21 mouse cellular contexts compared by ENCODE assay signal in the genomic region with DNA sequence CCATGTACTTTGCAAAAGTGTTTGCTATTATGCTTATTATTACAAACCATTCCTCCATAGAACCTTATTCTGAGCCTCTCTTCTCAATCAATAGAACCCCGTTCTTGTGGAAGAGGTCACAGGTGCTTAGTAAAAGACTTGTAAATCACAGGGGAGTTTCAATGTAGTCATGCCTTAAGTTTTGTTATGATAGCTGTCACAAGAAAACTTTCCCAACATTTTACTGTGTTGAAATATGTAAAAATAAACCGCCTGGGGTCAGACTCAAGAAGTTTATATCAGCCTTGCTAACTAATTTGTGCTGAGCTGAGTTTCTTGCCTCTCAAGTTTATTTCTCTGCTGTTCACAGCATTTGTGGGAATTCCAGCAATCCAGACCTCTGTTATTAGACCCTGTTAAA.
"Had no signal": no experiment of that assay in that cellular context is flagged by ENCODE, and none has a peak within 500 bp of the region (broad histone marks: within the 10 kb centered on the region; RNA-seq: fewer than 3 reads in every experiment).

No protein-coding gene starts in this region.

- H3K4me3 ChIP-seq: heart, embryonic 10.5 days; heart, embryonic 12.5 days; hindbrain, embryonic 12.5 days; intestine, embryonic 15.5 days; limb, embryonic 13.5 days; limb, embryonic 15.5 days; liver, embryonic 12.5 days had no signal

- H3K27ac ChIP-seq: hindbrain, embryonic 12.5 days; hindbrain, embryonic 14.5 days; intestine, embryonic 15.5 days; limb, embryonic 13.5 days; limb, embryonic 15.5 days; liver, embryonic 12.5 days; liver, embryonic 14.5 days had no signal

- H3K9me3 ChIP-seq: heart, embryonic 10.5 days; heart, embryonic 12.5 days; hindbrain, embryonic 12.5 days; intestine, embryonic 15.5 days; limb, embryonic 13.5 days; limb, embryonic 15.5 days; liver, embryonic 12.5 days had no signal

- DNase-seq: gastrocnemius, postnatal 14 days; gastrocnemius, postnatal 36 days; heart, postnatal 10 days; heart, postnatal 36 days; kidney, adult 18-20 months; kidney, adult 8-10 months; kidney, postnatal 10 days; kidney, postnatal 25 days; kidney, postnatal 4 days; layer of hippocampus, adult 9-11 months; layer of hippocampus, postnatal 36 days; left cerebral cortex, postnatal 4 days had no signal

- H3K36me3 ChIP-seq: heart, embryonic 10.5 days; heart, embryonic 12.5 days; hindbrain, embryonic 12.5 days; intestine, embryonic 15.5 days; limb, embryonic 13.5 days; limb, embryonic 15.5 days; liver, embryonic 12.5 days had no signal

- H3K27me3 ChIP-seq: heart, embryonic 12.5 days; hindbrain, embryonic 12.5 days; intestine, embryonic 15.5 days; limb, embryonic 13.5 days; limb, embryonic 15.5 days; liver, embryonic 12.5 days had no signal

- H3K9ac ChIP-seq: heart, embryonic 12.5 days; hindbrain, embryonic 12.5 days; hindbrain, embryonic 14.5 days; intestine, embryonic 15.5 days; limb, embryonic 13.5 days; limb, embryonic 15.5 days; liver, embryonic 12.5 days; liver, embryonic 14.5 days had no signal

- H3K4me2 ChIP-seq: heart, embryonic 12.5 days; hindbrain, embryonic 12.5 days; hindbrain, embryonic 14.5 days; intestine, embryonic 15.5 days; limb, embryonic 13.5 days; limb, embryonic 15.5 days; liver, embryonic 12.5 days had no signal

- H3K4me1 ChIP-seq: hindbrain, embryonic 12.5 days; liver, embryonic 12.5 days had no signal
